Mouse (Mus musculus): Measurements from ENCODE around the gene Trmt5.

The Trmt5 gene

DNA sequence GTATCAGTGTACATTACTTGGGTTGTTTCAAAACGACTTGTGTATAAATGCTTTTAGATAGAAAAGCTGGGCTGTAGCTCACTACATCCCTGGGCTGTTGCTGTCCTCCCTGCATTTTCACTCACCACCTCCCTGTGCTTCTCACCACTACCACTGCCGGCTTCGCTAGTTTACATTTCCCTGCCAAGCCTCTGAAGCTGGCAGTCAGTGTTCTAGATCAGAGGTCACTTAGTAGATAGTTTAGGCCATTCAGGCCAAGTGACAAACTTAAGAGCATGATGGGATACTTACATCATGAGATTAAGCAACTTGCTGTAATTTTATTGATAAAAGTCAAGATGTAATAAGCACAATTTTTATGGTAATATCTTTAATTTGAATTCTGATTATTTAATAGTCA, 11.6 kb downstream of the Trmt5 start:
- DNase-seq (ENCODE audit: low read depth in 2 of 2, low spot score in 2 of 2): no peak

DNA sequence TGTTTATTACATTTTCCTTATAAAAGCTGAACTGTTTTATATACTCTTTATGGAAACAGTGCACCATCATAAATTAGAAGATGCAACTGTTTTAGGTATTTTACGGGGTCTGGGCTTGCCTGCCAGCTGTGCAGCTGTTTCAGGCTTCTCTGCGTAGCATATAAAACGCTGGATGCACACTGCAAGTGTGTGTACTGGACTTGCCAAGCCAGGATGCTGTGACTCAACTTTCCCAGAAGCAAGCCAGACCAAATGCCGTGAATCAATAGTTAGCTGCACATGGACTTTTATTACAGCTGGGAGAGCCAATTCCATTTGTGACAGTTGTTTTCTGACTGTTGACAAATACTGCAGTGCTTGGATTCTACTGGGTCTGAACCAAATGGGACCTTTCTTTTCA, 16.6 kb downstream of the Trmt5 start:
- no peak for DNase-seq (ENCODE audit: low read depth in 2 of 2, low spot score in 2 of 2)

DNA sequence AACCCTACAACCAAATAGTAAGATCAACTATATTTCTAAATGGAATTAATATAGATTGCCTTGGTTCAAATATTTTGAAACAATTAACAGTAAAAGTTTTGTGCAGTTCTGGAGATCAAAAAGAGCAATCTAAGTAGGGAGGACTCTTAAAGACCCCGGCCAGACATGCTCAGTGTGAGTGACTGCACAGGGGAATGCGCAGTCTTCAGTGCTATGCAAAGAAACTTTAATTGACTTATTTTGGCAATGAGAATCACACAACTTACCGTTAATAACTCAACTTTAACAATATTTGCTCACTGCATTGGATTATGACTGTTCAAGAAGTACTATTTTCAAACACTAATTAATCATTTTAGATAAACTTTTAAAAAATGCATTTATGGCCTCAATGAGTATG, 17.0 kb downstream of the Trmt5 start:
- DNase-seq (ENCODE audit: low read depth in 2 of 2, low spot score in 2 of 2): no peak

DNA sequence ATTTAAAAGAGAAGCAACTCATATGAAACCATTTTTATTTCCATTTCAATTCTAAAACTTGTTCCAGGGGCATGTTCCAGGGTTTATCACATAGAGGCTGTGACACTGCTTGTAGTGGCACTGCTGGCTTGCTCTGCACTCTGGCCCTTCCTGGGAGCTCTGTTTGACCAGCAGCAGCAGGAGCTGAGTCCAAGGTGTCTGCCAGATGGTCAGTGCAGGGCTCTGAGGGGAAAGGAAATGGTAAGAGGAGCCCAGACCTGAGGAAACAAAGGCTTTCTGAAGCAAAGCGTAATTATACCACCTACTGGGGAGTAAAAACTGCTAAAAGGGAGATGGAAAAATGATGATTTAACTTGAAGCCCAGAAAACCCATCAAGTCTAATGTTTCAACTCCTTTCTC, 18.0 kb downstream of the Trmt5 start:
- DNase-seq (ENCODE audit: low read depth in 2 of 2, low spot score in 2 of 2): no peak

DNA sequence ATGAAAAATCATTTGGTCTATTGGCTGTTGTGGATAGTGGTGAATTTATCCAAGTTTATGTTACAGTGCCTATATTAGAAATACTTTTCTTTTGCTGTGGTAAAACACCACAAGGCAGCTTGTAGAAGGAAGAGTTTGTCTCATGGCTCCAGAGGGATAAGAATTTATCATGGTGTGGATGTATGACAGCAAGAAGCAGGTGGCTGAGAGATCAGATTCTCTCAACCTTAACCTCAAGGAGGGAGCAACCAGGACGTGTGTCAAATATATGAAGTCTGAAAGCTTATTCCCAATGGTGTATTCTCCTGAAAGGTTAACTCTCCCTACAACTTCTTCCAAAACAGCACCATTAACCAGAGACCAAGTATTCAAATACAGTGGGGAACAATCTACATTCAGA, 19.9 kb downstream of the Trmt5 start:
- no peak for DNase-seq (ENCODE audit: low read depth in 2 of 2, low spot score in 2 of 2)

DNA sequence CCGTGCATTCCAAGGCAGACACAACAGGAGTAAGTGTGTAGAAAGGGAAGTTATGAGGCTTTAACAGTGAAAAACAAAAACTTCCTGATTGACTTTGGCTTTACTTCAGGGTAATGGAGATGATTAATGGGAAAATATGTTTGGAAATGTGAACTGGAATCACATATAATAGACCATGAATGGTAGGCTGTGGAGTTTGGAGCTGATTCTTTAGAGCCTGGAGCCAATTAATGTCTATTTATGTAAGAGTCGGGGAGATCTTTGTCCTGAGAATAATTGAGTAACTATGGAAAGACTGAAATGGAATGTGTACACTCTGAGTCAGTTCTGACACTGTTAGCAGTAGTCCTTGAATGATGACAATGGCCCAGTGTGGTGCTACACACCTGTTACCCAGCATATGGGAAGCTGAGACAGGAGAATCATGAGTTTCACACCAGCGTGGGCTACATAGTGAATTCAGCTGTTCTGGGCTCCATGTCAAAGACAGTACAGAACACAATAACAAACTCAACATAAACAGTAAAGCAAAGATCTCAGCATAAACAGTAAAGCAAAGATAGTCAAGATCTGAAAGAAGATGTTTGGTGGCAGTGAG, 21.0 kb downstream of the Trmt5 start:
- DNase-seq (ENCODE audit: low read depth in 2 of 2, low spot score in 2 of 2): no peak

DNA sequence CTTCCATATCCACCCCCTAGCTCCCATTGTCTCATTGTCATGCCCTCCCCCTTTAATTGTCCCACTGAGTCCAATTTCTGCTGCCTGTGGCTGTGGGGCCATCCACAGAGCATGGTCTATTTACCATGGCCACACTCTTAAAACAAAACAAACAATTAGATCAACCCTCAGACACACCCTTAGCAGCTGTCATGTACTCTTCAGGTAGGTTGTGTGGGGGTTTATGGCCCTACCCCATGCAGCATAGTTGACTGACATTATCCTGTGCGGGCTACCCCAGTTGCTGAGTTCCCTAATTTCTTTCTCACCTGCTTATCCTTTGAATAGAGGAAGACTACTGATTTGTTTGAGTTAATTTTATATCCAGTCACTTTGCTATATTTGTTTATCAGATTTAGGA, 26.2 kb downstream of the Trmt5 start:
- no peak for DNase-seq (ENCODE audit: low read depth in 2 of 2, low spot score in 2 of 2)

DNA sequence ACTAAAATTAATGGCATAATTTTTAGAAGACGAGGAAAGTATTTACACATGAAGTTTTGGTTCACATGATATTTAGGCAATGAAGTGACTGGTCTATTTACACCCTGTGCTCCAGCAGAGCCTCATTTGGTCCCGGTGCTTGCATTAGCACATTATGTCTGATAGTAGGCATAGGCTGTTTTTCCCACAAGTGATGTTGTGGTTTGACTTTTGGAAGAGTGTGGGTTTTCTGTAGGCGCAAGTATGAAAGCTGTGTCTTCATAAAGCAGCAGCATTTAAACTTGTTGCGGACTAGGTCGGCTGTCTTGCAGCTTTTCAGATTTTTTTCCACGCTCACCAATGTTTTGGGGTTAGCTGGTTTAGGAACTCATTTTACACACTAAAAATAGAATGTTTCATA, 27.2 kb downstream of the Trmt5 start:
- no peak for DNase-seq (ENCODE audit: low read depth in 2 of 2, low spot score in 2 of 2)

DNA sequence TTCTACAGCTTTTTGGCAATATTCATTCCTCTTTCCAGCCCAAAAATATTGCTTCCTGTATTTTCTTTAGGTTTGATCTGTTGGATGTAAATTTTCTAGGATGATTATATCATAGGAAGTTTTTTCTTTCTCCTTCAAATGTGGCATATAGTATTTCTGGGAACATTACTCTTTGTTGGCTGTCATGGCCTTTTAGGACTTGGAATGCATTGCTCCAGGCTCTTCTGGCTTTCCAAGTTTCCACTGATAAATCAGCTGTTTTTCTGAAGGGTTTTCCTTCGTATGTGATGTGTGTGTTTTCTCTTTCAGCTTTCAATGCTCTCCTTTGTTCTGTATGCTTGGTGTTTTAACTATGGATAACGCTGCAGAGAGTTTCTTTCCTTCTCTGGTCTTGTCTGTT, 31.5 kb downstream of the Trmt5 start:
- DNase-seq (ENCODE audit: low read depth in 2 of 2, low spot score in 2 of 2): no peak

DNA sequence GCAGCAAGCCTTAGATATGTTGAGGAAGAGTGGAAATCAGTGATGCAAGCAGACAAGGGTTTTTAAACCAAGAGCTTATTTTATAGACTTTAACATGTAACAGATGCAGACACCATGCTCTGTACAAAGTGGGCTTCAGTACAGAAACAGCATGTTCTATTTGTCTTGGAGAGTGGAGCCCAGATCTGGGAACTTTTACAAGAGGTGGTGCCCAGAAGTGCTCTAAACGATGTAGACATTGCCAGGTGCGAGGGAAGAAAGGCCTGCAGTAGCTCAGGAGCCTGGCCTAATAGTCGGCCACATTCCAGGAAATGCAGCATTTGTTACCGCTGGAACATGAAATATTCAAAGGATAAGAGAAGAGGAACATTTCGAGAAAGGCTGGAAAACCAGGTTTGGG, 40.8 kb downstream of the Trmt5 start:
- no peak for DNase-seq (ENCODE audit: low read depth in 2 of 2, low spot score in 2 of 2)

DNA sequence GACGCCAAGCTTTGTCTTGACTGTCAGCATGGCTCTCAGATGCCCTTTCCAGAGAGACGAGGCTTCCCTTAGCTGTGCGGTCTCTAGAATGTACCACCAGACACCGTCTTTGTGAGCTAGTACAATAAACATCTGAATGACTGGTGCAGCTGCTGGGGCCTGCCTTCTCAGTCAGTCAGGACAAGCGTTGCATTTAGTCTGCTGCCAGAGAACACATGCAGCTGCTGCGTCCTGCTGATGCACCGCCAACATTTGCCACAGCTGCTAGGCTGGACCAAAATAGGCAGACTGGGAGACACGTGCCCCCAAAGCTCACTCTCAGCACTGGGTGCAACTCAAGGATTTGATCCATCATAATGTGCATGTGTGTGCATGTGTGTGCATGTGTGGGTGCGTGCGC, 44.5 kb downstream of the Trmt5 start:
- DNase-seq (ENCODE audit: low read depth in 2 of 2, low spot score in 2 of 2): no peak

DNA sequence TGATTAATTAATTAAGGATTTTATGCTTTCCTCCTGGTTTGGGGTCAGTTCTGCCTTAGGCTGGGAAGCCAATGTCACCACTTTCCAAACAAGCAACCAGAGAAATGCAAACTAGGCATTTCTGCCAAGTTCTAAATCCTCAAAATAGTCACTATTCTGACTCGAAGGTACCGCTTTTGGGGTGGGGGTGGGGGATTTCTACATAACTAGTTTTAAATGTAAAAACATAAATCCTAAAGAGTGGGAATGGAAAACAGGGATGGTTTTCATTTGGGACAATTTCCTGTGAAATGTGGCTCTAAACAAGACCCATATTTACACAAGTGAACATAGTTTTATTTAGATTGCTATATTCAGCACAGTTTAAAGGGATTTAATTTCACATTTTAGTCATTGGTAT, 53.9 kb downstream of the Trmt5 start:
- no peak for DNase-seq (ENCODE audit: low read depth in 2 of 2, low spot score in 2 of 2)

DNA sequence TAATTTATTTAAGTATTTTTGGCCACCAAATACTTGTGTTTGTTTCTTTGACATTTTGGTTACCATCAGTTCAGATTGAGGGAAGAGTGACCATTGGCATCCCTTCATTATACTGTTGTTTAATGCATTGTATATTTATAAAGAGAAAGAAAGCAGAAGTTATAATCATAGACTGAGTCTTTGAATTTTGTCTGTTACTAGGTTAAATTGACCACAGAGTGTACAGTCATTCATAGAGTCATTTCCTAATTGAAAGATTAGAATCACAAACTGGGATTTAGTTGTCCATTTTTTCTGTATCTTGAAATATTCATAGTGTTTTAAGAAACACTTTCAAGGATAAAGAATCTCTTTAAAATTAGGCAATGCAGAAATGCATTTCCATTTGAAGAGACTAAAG, 55.0 kb downstream of the Trmt5 start:
- no peak for DNase-seq (ENCODE audit: low read depth in 2 of 2, low spot score in 2 of 2)

DNA sequence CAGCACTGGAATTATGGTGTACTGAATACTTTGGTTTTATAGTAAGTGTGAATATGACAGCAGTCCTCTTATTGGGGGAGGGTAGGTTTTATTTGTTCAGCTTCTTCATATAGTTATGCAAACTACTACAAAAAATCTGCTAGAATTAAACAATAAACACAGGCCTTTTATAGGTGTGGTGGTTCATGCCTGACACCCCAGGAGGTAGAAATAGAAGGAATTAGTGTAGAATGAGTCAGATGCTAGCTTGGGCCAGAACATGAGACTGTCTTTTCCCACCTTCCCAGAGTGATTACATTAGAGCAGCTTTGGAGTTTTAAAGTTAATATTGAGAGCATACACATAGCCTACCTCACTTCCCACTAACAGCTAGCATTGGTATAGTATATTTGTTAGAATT, 56.3 kb downstream of the Trmt5 start:
- DNase-seq (ENCODE audit: low read depth in 2 of 2, low spot score in 2 of 2): no peak

Data from CD8-positive naive resting alpha-beta T cell, adult 2 months (primary cell).